Mouse (Mus musculus): ENCODE measurements around the gene Hnrnpa3.
"Not testable (repeated sequence)": the region's sequence is repeated elsewhere in the genome, so short reads cannot be mapped to it uniquely, and the experiment has no call there.

Gene Hnrnpa3

GRCm38 (mm10) chr2:75679947-75680346 lies 20.9 kb downstream of the Hnrnpa3 start:
- no peak for DNase-seq (ENCODE audit: low spot score)

GRCm38 (mm10) chr2:75681439-75681838 lies 22.4 kb downstream of the Hnrnpa3 start:
- no peak for DNase-seq (ENCODE audit: low spot score)

- DNase-seq (ENCODE audit: low spot score): peak; percentile 89
Measured at GRCm38 (mm10) chr2:75682978-75683709, 24.1 kb downstream of the Hnrnpa3 start.

- DNase-seq (ENCODE audit: low spot score): no peak
Measured at GRCm38 (mm10) chr2:75684526-75684925, 25.5 kb downstream of the Hnrnpa3 start.

GRCm38 (mm10) chr2:75685458-75685861 lies 26.4 kb downstream of the Hnrnpa3 start:
- DNase-seq (ENCODE audit: low spot score): peak; percentile 73

- no peak for DNase-seq (ENCODE audit: low spot score)
Measured at GRCm38 (mm10) chr2:75687040-75687749, 28.1 kb downstream of the Hnrnpa3 start.

- no peak for DNase-seq (ENCODE audit: low spot score)
Measured at GRCm38 (mm10) chr2:75688901-75689300, 29.8 kb downstream of the Hnrnpa3 start.

- no peak for DNase-seq (ENCODE audit: low spot score)
Measured at GRCm38 (mm10) chr2:75689482-75690158, 30.6 kb downstream of the Hnrnpa3 start.

- DNase-seq (ENCODE audit: low spot score): no peak
Measured at GRCm38 (mm10) chr2:75690656-75691055, 31.6 kb downstream of the Hnrnpa3 start.

- DNase-seq (ENCODE audit: low spot score): no peak
Measured at GRCm38 (mm10) chr2:75691316-75691715, 32.3 kb downstream of the Hnrnpa3 start.

- DNase-seq (ENCODE audit: low spot score): no peak
Measured at GRCm38 (mm10) chr2:75692369-75692768, 33.3 kb downstream of the Hnrnpa3 start.

- DNase-seq (ENCODE audit: low spot score): not testable (repeated sequence)
Measured at GRCm38 (mm10) chr2:75694926-75695325, 35.9 kb downstream of the Hnrnpa3 start.

GRCm38 (mm10) chr2:75695676-75696350 lies 36.8 kb downstream of the Hnrnpa3 start:
- no peak for DNase-seq (ENCODE audit: low spot score)

GRCm38 (mm10) chr2:75696371-75696770 lies 37.3 kb downstream of the Hnrnpa3 start:
- no peak for DNase-seq (ENCODE audit: low spot score)

GRCm38 (mm10) chr2:75697222-75697621 lies 38.2 kb downstream of the Hnrnpa3 start:
- DNase-seq (ENCODE audit: low spot score): no peak

GRCm38 (mm10) chr2:75698007-75698406 lies 38.9 kb downstream of the Hnrnpa3 start:
- no peak for DNase-seq (ENCODE audit: low spot score)

- DNase-seq (ENCODE audit: low spot score): no peak
Measured at GRCm38 (mm10) chr2:75698874-75699273, 39.8 kb downstream of the Hnrnpa3 start.

- DNase-seq (ENCODE audit: low spot score): no peak
Measured at GRCm38 (mm10) chr2:75700543-75700942, 41.5 kb downstream of the Hnrnpa3 start.

- no peak for DNase-seq (ENCODE audit: low spot score)
Measured at GRCm38 (mm10) chr2:75701207-75701606, 42.1 kb downstream of the Hnrnpa3 start.

- no peak for DNase-seq (ENCODE audit: low spot score)
Measured at GRCm38 (mm10) chr2:75701822-75702587, 42.9 kb downstream of the Hnrnpa3 start.

GRCm38 (mm10) chr2:75702588-75702976 lies 43.5 kb downstream of the Hnrnpa3 start:
- DNase-seq (ENCODE audit: low spot score): no peak
